Mouse (Mus musculus): ENCODE data around the gene Ttyh2. TPM values are rescaled to one million over a fixed set of nuclear protein-coding genes. Genes with fewer than 3 reads are reported as not detected.

Ttyh2 gene
- polyA plus RNA-seq (2012; rRNA removed): 19.0 and 20.1 TPM in 2 replicates

DNA sequence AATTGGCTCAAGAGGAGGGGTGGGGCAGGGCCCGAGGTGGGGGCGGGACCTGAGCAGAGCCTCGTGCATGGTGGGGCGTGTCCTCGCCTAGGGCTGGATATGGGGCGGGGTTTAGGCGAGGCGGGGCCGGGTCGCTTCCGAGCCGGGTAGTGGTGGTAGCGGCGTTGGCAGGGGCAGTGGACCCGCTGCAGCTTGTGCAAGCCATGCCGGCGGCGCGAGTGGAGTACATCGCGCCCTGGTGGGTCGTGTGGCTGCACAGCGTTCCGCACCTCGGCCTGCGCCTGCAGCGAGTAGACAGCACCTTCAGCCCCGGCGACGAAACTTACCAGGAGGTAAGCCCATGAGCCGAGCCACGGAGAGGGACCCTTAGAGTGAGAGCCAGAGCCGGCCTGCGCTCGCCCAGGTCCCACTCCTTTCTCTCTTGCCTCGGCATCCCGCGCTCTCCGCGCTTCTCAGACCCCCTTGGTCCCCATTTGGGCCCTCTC is at the start of gene Ttyh2:
TSS of gene Ttyh2 (plus strand) at position 91 of the 485 bp plus-strand sequence.
- peak in 1 of 2 experiments; percentile 60 for DNase-seq (ENCODE audit: extremely low spot score in 1 of 2, low spot score in 1 of 2)

DNA sequence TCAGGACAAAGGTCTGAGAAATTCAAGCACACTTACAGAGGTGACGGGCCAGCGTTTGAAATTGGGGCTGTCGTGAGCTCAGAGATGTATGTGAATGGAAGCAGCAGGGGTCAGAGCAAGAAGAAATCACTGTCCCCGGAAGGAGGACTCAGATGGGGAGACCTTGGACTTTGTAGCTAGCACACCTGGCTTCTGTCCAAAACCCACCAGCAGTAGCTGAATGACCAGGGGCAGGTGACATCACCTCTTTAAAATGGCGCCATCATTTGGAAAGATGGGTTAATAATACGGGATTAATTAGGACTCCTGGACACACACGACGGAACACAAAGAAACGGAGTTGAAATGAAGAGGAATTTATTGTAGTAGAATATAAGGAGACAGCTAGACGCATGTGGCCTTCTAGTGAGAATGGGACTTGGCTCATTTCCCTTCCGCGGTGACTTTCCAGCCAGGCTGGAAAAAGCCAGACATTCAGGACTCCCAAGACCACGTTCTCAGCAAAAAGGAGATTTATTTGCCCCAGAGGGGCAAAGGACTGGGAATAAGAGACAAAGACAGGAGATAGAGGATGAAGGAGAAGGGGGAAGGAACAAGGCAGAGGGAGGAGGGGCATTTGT is 49.0 kb upstream of the Ttyh2 start:
- no peak for DNase-seq (ENCODE audit: extremely low spot score in 1 of 2, low spot score in 1 of 2)

DNA sequence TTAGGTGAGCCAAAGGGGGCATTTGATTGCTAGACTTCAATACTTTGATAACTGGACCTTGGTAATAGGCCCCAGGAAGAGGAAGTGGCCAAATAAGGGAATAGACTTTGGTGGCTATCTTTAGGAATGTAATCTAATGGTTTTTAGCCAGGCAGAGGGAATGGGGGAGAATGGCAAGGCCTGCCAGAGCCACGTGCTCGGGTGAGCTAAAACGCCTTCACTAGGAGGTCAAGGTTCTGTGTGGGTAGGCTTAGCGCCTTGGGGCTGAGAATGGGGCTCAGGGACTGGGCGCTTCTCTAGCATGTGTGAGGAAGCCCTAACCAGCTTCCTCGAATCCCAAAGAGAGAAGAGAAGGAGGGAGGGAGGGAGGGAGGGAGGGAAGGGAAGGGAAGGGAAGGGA is 48.2 kb upstream of the Ttyh2 start:
- DNase-seq (ENCODE audit: extremely low spot score in 1 of 2, low spot score in 1 of 2): no peak

DNA sequence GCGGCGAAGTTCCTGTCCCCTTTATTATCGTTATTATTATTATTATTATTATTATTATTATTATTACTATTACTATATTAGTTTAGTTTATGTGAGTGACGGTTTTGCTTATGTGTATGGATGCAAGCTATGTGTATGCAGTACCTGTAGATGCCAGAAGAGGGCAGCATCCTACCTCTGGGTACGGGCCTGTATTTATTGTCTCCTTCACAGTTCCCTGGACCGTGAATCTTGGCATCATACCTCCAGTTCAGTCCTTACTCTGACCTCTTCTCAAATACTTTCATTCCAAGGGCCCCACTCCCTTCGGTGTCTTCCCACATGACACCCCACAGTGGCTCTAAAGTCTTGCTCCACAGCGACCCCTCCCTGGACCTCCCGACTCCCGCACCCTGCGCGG is 47.2 kb upstream of the Ttyh2 start:
- DNase-seq (ENCODE audit: extremely low spot score in 1 of 2, low spot score in 1 of 2): no peak

DNA sequence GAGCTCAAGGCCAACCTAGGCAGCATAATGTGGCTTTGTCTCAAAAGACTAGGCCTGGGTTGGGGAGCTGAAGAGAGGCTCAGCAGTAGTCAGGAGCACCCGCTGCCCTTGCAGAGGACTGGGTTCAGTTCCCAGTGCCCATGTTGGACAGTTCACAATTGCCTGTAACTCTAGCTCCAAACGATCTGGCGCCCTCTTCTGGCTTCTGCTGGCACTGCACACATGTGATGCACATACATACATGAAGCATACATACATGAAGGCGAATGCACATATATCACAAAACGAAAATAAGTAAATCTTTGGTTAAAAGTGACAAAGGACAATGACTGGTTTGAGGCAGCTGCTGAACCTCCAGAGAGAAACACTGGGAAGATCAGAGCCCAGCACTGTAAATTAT is 45.2 kb upstream of the Ttyh2 start:
- no peak for DNase-seq (ENCODE audit: extremely low spot score in 1 of 2, low spot score in 1 of 2)

DNA sequence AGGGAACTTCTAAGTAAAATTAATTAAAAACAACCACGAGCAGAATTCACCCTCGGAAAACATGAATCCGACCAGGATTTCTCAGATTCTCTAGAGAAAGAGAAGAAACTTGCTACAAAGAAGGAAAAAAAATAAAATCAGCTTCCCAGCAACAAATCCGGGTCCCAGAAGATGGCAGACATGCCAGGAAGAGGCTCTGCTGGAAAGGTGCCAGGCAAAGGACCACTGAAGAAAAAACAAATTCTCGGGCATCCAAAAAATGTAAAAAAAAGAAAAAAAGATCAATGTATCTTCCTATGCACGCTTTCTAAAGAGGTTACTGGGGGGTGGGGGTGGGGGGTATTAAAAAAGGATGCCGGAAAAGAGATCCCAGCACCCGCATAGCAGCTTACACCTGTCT is 43.0 kb upstream of the Ttyh2 start:
- no peak for DNase-seq (ENCODE audit: extremely low spot score in 1 of 2, low spot score in 1 of 2)

DNA sequence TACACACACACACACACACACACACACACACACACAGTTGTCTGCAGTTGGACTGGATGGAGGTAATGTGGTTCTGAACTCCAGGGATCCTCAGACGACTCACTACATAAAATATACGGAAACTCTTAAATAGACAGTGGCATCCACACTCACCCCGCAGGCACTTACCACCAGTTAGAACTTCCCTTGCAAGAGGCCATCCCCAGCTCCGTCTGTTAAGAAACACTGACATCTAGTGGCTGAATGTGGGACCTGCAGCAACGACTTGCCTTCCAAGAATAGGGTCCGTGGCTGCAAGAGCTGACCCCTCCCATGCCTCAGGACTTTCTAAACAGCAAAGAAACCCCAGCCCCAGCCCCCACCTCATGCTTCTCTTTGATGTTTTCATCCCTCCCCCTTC is 38.9 kb upstream of the Ttyh2 start:
- peak; percentile 78 to 96 for DNase-seq (ENCODE audit: extremely low spot score in 1 of 2, low spot score in 1 of 2)

DNA sequence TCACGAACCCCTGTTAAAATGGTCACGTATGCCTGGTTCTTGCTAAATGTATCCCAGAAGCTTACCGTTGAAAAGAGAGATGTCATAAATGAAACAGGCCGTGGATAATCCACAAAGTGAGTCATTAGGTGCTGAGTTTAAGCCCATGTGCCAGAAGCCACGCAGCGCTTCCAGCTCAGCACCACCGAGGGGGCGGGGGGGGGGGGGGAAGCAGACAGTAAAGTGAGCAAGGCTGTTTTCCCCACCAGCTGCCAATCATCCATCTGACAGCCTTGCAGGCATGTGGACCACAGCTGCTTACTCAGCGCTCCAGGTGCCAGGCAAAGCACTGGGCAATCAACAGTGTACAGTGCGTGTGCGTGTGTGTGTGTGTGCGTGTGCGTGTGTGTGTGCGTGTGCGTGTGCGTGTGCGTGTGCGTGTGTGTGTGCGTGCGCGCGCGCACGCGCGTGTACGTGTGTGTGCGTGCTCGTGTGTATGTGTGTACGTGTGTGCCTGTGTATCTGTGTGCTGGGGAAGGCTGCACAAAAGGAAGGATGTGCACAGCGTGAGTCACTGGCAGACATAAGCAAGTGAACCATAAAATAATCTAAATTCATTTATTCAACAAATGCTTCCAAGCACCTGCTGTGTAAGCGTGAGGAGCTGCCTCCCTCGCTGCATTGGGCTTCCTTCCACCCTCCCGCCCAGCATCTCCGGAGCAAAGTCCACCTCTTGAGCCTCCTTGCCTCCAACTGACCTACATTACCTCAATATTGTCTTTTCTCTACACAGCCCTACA is 38.3 kb upstream of the Ttyh2 start:
- peak; percentile 15 to 52 for DNase-seq (ENCODE audit: extremely low spot score in 1 of 2, low spot score in 1 of 2)

DNA sequence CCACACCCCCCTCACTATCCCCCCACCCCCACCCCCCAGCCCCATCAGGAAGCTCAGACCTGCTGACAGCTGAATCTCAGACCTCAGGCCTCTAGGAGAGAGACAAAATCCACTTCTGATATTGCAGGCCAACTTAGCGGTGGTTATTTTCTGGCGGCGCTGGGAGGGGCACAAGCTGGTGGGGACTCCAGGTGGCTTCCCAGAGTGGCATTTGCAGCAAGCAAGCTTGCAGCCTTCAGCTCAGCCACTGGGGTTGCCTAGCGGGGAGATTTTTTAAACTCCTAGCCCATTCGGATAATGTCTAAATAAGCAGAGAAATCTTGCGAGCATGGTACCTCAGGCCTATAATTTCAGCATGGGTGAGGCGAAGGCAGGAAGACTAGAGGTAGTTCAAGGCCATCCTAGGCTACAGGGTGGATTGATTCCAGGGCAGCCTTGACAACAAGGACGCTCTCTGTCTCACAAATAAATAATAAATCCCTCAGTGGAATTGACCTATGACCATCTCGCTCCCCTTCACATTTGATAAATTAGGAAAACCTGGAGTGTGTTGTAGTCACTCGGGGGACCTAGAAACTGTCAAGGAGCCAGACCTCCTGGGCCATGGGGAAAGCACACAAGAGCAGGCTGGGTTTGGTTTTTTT is 36.5 kb upstream of the Ttyh2 start:
- no peak for DNase-seq (ENCODE audit: extremely low spot score in 1 of 2, low spot score in 1 of 2)

DNA sequence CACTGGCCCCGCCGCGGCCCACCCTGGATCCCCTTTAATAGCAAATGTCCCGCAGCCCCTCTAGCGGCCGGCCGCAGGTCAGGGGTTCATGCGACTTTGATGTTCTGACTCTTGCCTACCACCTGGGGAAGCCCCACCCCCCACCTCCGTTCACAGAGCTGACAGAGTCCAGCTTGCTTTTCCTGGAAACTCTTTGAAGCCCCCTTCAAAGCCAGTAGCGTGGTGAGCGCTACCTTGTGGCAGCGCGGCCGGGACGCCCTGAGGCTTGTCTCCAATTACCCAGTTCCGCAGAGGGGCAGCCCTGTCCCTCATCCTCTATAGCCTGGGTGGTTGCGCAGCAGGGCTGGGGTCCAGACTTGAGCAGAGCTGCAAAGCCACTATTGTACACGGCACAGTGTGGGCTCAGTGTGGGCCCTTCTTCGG is 35.5 kb upstream of the Ttyh2 start:
- DNase-seq (ENCODE audit: extremely low spot score in 1 of 2, low spot score in 1 of 2): no peak

DNA sequence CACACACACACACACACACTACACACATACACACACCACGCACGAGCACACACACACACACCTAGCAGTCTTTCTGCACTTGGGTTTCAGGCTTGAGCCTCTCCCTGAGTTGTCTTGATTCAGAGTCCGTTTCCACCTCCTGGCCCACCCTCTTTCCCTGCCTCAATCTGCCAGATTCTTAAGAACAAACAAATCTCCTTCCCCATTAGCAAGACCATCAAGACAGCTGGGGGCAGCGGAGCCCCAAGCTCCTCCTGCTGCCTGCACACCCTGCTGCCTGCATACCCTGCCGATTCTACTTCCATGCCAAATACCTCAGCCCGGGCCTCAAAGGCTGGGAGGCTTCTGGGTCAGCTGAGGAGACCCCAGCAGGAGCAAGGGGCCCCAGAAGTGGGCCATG is 34.6 kb upstream of the Ttyh2 start:
- DNase-seq (ENCODE audit: extremely low spot score in 1 of 2, low spot score in 1 of 2): no peak

DNA sequence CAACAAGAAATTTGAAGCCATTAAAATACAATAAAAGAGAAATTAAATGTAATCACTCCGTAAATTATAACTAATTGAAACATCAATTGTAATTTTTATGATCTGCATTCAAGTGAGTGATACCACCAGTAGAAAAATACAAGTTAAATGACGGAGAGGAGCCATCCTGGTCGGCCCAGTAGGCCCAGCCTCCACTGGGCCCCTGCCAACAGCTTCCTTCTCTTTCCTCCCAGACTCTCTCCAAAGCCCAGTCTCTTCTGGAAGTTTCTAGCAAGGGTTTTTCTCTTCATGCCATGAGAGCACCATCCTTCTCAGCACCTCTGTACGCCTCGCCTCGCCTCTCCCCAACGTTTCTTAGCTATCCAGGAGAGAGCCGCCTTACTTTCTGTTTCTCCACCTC is 34.1 kb upstream of the Ttyh2 start:
- no peak for DNase-seq (ENCODE audit: extremely low spot score in 1 of 2, low spot score in 1 of 2)

DNA sequence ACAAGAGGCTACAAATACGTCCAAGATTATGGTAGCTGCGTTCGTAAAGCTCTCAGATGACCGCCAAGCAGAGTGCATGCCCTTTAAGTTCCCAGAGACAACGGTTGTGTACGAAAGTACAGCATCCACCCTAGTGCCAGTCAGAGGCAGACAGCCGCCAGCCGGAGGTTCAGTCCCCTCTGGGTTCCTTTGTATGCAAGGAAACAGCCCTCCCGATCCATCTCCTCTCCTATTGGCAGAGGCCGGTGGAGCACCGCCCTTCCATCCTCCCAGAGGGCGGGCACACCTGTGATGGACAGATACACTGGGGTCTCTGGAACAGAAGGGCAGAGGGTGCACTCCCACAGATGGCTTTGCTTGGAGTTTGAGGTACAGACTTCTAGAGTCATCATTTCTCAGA is 33.0 kb upstream of the Ttyh2 start:
- DNase-seq (ENCODE audit: extremely low spot score in 1 of 2, low spot score in 1 of 2): no peak

DNA sequence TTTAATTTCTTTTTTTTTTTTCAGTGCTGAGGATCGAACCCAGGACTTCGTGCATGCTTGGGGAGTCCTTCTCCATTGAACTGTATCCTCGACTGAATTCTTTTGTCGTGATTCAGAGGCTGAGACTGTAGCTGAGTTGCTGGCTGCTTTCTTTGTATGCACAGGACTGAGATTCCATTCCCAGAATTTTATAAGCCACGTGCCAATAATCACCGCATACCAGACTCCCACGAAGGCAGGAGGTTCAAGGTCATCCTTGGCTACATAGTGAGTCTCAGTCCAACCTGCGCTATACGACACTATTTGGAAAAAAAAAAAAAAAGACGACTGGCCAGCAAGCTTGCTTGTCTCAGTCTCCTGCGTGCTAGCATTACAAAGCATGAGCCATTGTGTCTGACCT is 32.3 kb upstream of the Ttyh2 start:
- no peak for DNase-seq (ENCODE audit: extremely low spot score in 1 of 2, low spot score in 1 of 2)

DNA sequence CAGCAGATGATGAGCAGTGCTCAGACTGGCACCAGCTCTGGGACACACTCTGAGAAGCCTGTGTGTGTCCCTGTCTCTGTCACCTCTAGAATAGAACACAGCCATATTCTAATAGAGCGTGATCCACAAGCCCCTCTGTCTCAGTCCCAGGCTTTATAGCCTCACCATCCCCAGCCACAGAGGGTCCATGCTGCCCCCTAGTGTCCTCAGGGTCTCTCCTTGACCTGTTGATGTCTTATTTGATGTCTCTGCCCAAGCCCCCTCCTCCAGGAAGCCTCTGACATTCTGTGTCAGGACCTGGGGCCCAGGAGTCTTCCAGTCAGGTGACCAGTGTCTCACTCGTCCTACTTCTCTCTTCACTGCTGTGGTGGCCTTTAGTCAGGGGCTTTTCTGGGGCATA is 31.1 kb upstream of the Ttyh2 start:
- no peak for DNase-seq (ENCODE audit: extremely low spot score in 1 of 2, low spot score in 1 of 2)

DNA sequence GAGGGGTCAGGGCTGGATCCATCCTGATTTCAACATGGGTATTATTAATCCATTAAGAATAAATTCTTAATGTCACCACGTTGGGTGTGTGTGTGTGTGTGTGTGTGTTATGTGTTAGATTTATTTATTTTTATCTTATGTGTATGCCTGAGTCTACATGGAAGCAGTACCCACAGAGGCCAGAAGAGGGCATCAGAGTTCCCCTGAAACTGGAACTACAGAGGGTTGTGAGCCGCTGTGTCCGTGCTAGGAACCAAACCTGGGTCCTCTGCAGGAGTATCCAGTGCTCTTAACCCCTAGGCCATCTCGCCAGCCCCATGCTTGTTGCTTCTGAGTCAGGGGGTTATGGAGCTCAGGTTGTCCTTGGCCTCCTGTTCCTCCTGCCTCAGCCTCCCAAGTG is 25.7 kb upstream of the Ttyh2 start:
- no peak for DNase-seq (ENCODE audit: extremely low spot score in 1 of 2, low spot score in 1 of 2)

DNA sequence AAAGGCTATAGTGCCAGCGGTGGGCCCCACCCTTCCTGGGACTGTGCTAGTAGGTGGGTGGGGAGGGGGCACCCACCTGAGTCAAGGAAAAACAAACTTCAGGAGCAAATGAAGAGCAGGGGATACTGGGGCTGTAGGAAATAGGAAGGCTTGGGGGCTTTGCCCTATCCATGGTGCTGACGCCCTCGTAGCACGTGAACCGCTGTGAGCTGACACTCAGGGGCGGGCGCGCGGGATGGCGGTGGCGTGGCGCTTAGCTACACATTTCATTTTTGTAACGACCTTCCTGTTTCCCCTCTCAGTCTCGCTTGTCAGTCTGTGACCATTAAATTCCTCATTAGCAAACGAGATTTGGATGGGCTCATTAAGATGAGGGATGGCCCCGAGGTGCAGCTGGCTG is 22.7 kb upstream of the Ttyh2 start:
- DNase-seq (ENCODE audit: extremely low spot score in 1 of 2, low spot score in 1 of 2): no peak

DNA sequence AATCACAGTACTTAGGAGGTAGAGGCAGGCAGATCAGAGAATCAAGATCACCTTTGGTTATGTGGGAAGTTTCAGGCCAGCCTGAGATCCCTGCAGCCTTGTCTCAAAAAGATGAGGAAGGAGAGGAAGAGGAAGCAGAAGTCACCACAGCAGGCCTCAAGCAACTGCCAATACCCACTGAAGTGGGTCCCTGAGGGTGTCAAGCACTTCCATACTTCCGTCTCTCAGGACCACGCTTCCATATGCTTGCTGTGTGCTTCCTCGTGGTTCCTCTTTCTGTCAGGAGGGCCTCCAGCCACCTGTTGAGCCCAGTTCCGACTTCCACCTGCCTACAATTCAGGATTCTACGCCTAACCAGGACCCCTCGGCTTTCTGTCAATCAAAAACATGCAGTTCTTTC is 21.6 kb upstream of the Ttyh2 start:
- no peak for DNase-seq (ENCODE audit: extremely low spot score in 1 of 2, low spot score in 1 of 2)

DNA sequence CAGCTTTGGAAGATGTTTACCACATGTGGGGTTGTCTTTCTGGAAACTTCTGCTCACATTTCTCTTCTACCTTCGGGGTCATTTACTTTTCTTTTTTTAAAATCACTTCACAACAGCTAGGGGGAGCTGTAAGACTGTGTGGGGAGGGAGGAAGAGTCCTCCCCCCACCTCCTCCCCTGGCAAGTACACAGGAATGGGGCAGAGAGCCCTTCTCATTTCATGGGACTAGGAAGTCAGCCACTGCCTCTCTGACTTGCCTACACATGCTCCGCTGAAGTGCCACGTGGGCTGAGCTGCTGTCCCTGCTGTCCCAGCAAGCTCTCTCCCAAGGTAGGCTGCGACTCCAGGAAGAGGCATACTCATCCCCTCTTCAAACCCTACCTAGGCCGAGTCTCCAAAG is 20.7 kb upstream of the Ttyh2 start:
- DNase-seq (ENCODE audit: extremely low spot score in 1 of 2, low spot score in 1 of 2): no peak

DNA sequence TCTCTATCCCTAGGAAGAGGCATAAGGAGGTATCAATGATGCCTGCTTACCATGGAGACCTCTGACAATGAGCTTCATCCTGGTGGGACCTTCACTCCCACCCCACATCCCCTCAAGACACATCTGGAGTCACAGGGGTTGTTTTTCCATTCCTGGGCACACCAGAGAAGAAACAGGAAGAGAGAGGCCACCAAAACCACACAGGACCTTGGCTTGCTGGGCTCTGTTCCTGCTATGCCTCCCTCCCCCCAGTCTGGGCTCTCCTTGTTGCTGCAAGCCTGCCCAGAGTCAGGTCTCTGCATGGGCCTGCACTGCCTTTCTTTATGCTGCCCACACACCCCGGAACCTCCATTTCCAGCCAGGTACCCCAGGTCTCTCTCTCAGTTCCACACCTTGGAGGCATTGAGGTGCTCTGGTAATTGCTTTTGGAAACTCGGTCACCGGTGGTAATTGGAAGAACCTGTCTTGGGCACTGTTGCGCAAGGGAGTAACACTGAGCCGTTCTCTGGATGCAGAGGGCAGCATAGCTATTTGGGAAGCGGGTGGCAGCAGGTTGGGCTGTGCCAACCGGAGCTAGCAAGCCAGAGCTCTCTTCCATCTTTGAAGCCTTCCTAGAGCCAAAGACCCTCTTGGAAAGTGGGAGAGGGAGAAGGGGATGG is 19.8 kb upstream of the Ttyh2 start:
- DNase-seq (ENCODE audit: extremely low spot score in 1 of 2, low spot score in 1 of 2): no peak

DNA sequence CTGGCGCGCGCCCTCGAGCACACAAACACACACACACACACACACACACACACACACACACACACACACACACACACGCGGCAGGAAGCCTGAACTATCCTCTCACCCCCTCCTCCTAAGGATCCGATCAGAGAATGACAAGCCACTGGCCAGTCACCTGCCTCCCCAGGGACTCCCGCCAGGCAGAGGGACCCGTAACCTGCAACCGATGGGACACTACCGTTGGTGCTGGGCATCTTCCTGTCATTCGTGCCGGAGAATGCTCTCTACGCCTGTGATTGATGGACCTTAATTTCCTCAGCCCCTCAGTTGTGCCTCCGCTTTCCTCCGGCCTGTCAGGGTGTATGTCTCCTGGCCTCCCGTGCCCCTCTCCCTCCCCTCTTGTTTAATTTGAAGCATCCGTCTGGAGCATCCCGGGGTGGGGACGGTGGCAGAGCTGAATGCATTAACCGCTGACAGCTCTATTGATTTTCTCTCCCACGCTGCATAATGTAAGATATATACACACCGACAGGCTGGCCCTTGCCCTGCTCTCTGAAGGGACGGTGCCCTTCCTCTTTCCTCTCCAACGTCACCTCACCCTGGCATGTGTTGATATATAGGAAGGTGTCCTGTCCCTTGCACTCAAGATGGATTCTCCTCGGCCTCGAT is 18.1 kb upstream of the Ttyh2 start:
- DNase-seq (ENCODE audit: extremely low spot score in 1 of 2, low spot score in 1 of 2): no peak
